Mouse (Mus musculus): ENCODE results near the gene Psph.

DNA sequence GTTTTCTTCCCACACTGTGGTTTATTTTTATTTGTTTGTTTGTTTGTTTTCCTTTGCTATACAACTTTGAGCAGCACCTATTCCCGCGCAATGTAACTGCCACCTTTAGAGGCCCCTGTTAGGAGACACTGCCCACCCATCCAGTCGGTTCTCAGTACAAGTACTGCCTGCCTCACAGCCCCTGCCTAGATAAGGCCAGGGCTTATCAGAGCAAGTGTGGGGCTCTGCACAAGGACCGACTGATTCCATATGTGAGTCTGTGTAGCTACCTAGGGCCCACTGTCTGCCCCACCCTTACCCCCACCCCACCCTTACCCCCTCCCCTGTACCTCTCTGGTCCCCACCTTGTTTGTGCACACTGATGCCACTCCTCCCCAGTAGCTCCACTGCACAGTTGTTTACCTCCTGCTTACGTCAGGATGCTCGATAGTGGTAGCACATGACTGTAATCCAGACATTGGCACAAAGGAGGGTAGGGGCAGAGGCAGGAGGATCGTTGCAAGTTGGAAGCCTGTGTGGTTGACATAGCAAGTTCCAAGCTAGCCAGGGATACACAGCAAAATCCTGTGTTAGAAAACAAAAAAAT, 44.3 kb downstream of the Psph start:
- TF ChIP-seq CTCF (IDR thresholded peaks at IDR 0.05; ENCODE audit: borderline replicate concordance, extremely low read depth, insufficient read depth, insufficient read length): no peak
- TF ChIP-seq POLR2A (IDR thresholded peaks at IDR 0.05; ENCODE audit: borderline replicate concordance, extremely low read depth, insufficient read depth, insufficient read length, poor library complexity, severe bottlenecking): no peak
